Mouse (Mus musculus): ENCODE data around the gene Dcp1a. TPM values are rescaled to one million over a fixed set of nuclear protein-coding genes. Genes with fewer than 3 reads are reported as not detected.
A peak's percentile ranks its signal among the peaks of the same experiment; 100 is the strongest.

Gene Dcp1a
- total and polyA plus RNA-seq, 3 experiments: 18.3 to 26.9 (median 20.1) TPM

DNA sequence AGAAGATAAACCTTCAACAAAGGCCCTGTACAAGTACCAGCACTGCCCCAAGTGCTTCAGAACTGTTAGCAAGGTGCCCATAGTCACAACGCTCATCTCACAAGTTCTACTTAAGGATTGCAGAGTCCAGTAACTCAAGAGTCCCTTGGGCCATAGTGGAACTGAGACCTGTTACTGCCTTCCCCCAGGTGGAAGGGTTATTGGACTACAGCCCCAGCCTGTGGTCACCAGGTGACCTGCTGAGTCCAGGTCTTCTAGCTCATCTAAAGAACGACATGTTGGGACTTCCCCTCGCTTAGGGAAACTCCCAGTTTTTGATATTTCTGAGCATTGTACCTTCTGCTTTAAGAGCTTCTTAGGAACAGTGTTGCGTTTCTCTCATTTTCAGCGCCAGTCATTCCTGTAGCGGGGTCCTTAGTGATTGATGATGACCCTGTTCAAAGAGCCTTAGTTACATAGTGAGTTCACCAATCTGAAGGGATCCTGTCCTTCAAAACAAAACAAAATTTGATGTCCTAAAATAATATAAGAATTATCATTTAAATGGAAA lies 31.0 kb downstream of the Dcp1a start:
- no peaks in the 10 kb centered on the region for H3K9me3 ChIP-seq (replicated peaks; ENCODE audit: low read length)
- H3K79me2 ChIP-seq (replicated peaks; ENCODE audit: control insufficient read depth, extremely low read depth, insufficient read depth, poor library complexity, severe bottlenecking): peaks cover 10% of the 10 kb centered on the region; the same call in 1 of the 2 replicates
- H3K9ac ChIP-seq (ENCODE audit: insufficient read depth, low read depth): no peak overlapping the region
- H3K36me3 ChIP-seq (replicated peaks in 1 of 2; ENCODE audit: control insufficient read depth in 1 of 2, insufficient read depth in 1 of 2, low read length in 1 of 2): peaks cover 39 to 67% of the 10 kb centered on the region in 2 experiments
- H3K27me3 ChIP-seq (replicated peaks): no peaks in the 10 kb centered on the region
- in situ Hi-C loops (cut with MboI; ENCODE audit: low pct_ligation_motif_present, low pct_unique_long_range_greater_than_20kb, low sequenced_read_pairs): no loop called here
- peak overlapping the region; percentile 77 for H3K4me2 ChIP-seq (ENCODE audit: insufficient read depth, low read depth, poor library complexity, severe bottlenecking)
- no peak overlapping the region for H3K4me3 ChIP-seq (replicated peaks in 1 of 3; ENCODE audit: low read depth in 2 of 3, low read length in 2 of 3, poor library complexity in 1 of 3)
- peak overlapping the region; percentile 44; the same call in 1 of the 2 replicates for H3K27ac ChIP-seq (ENCODE audit: insufficient read depth, low read depth)
- TF ChIP-seq JUND (conservative IDR thresholded peaks at IDR 0.05; ENCODE audit: low read depth, low read length) (peak; percentile 82), USF2 (conservative IDR thresholded peaks at IDR 0.05; ENCODE audit: low read depth, low read length) (no peak), RCOR1 (conservative IDR thresholded peaks at IDR 0.05; ENCODE audit: low read depth, low read length) (no peak), EP300 (IDR thresholded peaks at IDR 0.05; ENCODE audit: low read length) (peak; percentile 72), CTCF (conservative IDR thresholded peaks at IDR 0.05 in 1 of 2, IDR thresholded peaks at IDR 0.05 in 1 of 2; ENCODE audit: low read depth in 2 of 2, low read length in 2 of 2) (peak in 1 of 2 experiments; percentile 7; a peak in 1 of 4 replicates), ZNF384 (IDR thresholded peaks at IDR 0.05; ENCODE audit: low read depth, low read length) (no peak), E2F4 (IDR thresholded peaks at IDR 0.05; ENCODE audit: insufficient replicate concordance, low read depth, low read length) (no peak), IRF4 (IDR thresholded peaks at IDR 0.05; ENCODE audit: low read depth, low read length) (peak; percentile 88), UBTF (IDR thresholded peaks at IDR 0.05; ENCODE audit: low read depth, low read length) (no peak), MXI1 (IDR thresholded peaks at IDR 0.05; ENCODE audit: low read depth, low read length) (no peak), ZMIZ1 (IDR thresholded peaks at IDR 0.05; ENCODE audit: low read depth, low read length) (0 out of 2 replicates have a peak, but pooled peaks have one; percentile 30), MAX (IDR thresholded peaks at IDR 0.05; ENCODE audit: low read length) (no peak), NRF1 (IDR thresholded peaks at IDR 0.05; ENCODE audit: low read depth, low read length) (no peak), ZC3H11A (IDR thresholded peaks at IDR 0.05; ENCODE audit: low read depth, low read length) (no peak), TBP (conservative IDR thresholded peaks at IDR 0.05; ENCODE audit: low read depth, low read length) (no peak), CHD2 (IDR thresholded peaks at IDR 0.05; ENCODE audit: low read length) (no peak), USF1 (IDR thresholded peaks at IDR 0.05; ENCODE audit: low read depth, low read length) (no peak), JUN (IDR thresholded peaks at IDR 0.05; ENCODE audit: insufficient read depth, low read depth, low read length) (peak; percentile 60), MEF2A (IDR thresholded peaks at IDR 0.05; ENCODE audit: borderline replicate concordance, low read depth, low read length) (0 out of 2 replicates have a peak, but pooled peaks have one; percentile 34), TCF12 (IDR thresholded peaks at IDR 0.05; ENCODE audit: low read depth, low read length) (peak; percentile 64; the same call in 1 of the 2 replicates), MAZ (IDR thresholded peaks at IDR 0.05; ENCODE audit: low read depth, low read length) (no peak), KAT2A (IDR thresholded peaks at IDR 0.05; ENCODE audit: insufficient replicate concordance, low read length) (no peak)
- dilution Hi-C loops (cut with MboI; ENCODE audit: extremely low pct_ligation_motif_present, extremely low pct_unique_long_range_greater_than_20kb, low sequenced_read_pairs): no loop called here
- peaks cover 7 to 49% of the 10 kb centered on the region in 2 experiments for H3K4me1 ChIP-seq (ENCODE audit: control insufficient read depth in 1 of 2, insufficient read depth in 2 of 2)
- peak; percentile 79 for DNase-seq (ENCODE audit: extremely low read depth)
